Mouse (Mus musculus): ENCODE data around the gene Ntng2.

GRCm38 (mm10) chr2:29230191-29230835 is 22.5 kb downstream of the Ntng2 start:
- TF ChIP-seq CTCF (IDR thresholded peaks at IDR 0.05; ENCODE audit: control insufficient read depth, insufficient read depth, insufficient read length) (no peak), MAX (IDR thresholded peaks at IDR 0.05) (no peak), MYOD1 (IDR thresholded peaks at IDR 0.05; ENCODE audit: control insufficient read depth, insufficient read length, low read depth) (no peak), CEBPB (IDR thresholded peaks at IDR 0.05; ENCODE audit: low read depth) (no peak), USF1 (IDR thresholded peaks at IDR 0.05; ENCODE audit: low read depth) (no peak)

All from C2C12 (cell line).